In the genomic region with DNA sequence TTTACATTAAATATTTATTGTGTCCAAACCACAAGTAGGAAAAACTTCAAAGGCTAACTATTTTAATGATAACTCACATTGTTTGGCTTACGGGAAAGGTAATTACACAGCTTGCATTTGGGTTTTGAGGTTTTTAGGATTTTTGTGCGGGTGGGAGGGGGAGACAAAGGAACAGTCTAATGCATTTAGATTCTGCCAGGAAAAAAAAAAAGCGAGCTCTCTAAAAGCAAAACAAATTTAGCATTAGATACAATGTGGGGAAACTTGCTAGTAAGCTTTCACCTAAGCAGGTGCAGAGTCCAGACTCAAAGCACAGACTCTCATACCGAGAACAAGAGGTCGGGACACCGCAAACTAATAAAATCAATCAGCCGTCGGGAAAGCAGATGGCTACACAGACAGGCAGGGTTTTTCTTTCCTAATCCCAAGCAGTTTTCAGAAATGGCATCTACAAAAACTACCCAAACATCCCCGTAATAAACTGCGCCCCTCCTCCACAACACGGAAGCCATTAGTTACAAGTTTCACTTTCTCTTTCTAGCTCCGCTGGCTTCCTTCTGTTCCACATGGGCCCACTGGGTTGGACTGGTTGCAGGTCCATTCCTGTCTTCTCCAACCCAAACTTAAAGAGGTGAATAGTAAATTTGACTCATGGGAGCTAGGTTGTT, we compare ENCODE assay signal across 7 mouse cellular contexts. TPM values are rescaled to one million over a fixed set of nuclear protein-coding genes. Genes with fewer than 3 reads are reported as not detected.
DNase-seq lines count a peak whose midpoint lies in the region.

No protein-coding gene starts in this region.

- H3K4me1 ChIP-seq in brown adipose tissue, adult 24 weeks (ENCODE audit: control insufficient read depth, insufficient read depth, insufficient read length, low read length): peaks cover 23% of the 10 kb centered on the region

- peak overlapping the region; percentile 32 for H3K27ac ChIP-seq in brown adipose tissue, adult 24 weeks (replicated peaks; ENCODE audit: low read depth, low read length)

- peak; percentile 44 for DNase-seq in urinary bladder, postnatal 14 days (ENCODE audit: low spot score)
- DNase-seq in urinary bladder, adult 2 months (ENCODE audit: low spot score): no peak
- DNase-seq in kidney, adult 9 months: peak; percentile 79
- DNase-seq in lung, postnatal 36 days: peak; percentile 76
- peak; percentile 79 for DNase-seq in thymus, postnatal 0 days (ENCODE audit: low spot score)
- no peak for DNase-seq in left cerebral cortex, adult 9 months (ENCODE audit: low spot score in 2 of 2)

- peak overlapping the region; percentile 72 for H3K4me3 ChIP-seq in brown adipose tissue, adult 24 weeks (ENCODE audit: insufficient read depth, low read depth, low read length)

RNA-seq across cellular contexts. Expression of a gene that starts 8.0 kb away (rescaled TPM):
- polyA plus RNA-seq in urinary bladder, adult 2 months (2012; rRNA removed): 91.2 and 103 TPM in 2 replicates
- polyA plus RNA-seq in brown adipose tissue, adult 24 weeks (2012; ENCODE audit: insufficient read depth, insufficient read length, missing spikeins): 18.8 and 20.9 TPM in 2 replicates
- 79.7 and 84.2 TPM in 2 replicates for polyA plus RNA-seq in thymus, postnatal 0 days (2015; fragmentation: Nextera tagmentation; extraction: Ambion mirVana)

RNA-seq across cellular contexts. Expression of a gene that starts 39.3 kb away (rescaled TPM):
- polyA plus RNA-seq in urinary bladder, adult 2 months (2012; rRNA removed): 284 and 420 TPM in 2 replicates
- polyA plus RNA-seq in brown adipose tissue, adult 24 weeks (2012; ENCODE audit: insufficient read depth, insufficient read length, missing spikeins): 242 and 279 TPM in 2 replicates
- polyA plus RNA-seq in thymus, postnatal 0 days (2015; fragmentation: Nextera tagmentation; extraction: Ambion mirVana): 61.0 and 64.2 TPM in 2 replicates

Comparison
In these comparisons a context has a peak if more than half of its experiments do, and no peak if none do; other contexts are left out.
1. DNase-seq: peak in urinary bladder, postnatal 14 days (single experiment), kidney, adult 9 months (single experiment), lung, postnatal 36 days (single experiment) and thymus, postnatal 0 days (single experiment); none in urinary bladder, adult 2 months (single experiment) and left cerebral cortex, adult 9 months (0 of 2).